Mouse (Mus musculus) right cerebral cortex, postnatal 10 days (tissue): ENCODE measurements around the gene Hsd17b13.
"Not testable (repeated sequence)": the region's sequence is repeated elsewhere in the genome, so short reads cannot be mapped to it uniquely, and the experiment has no call there.

Experiments used
- DNase-seq, 2 experiments: peaks; one replicate each; pipeline ENCODE4 v3.0.0; 2021; ENCODE audit warnings: low spot score in 2 of 2

Gene Hsd17b13

GRCm38 (mm10) chr5:103977297-103977696 is at the start of gene Hsd17b13:
TSS of gene Hsd17b13 (minus strand) at chr5:103977410.
- no peak for DNase-seq

GRCm38 (mm10) chr5:104025245-104025854 is 48.1 kb upstream of the Hsd17b13 start:
- DNase-seq: no peak

- DNase-seq: no peak
Observed at GRCm38 (mm10) chr5:104024762-104025161, 47.6 kb upstream of the Hsd17b13 start.

GRCm38 (mm10) chr5:104024193-104024592 is 47.0 kb upstream of the Hsd17b13 start:
- DNase-seq: not testable (repeated sequence)

- DNase-seq: no peak
Observed at GRCm38 (mm10) chr5:104023289-104024020, 46.2 kb upstream of the Hsd17b13 start.

GRCm38 (mm10) chr5:104022558-104022957 is 45.3 kb upstream of the Hsd17b13 start:
- no peak for DNase-seq

GRCm38 (mm10) chr5:104021597-104022378 is 44.6 kb upstream of the Hsd17b13 start, which contains the start of gene Hsd17b11:
TSS of gene Hsd17b11 (minus strand) at chr5:104021919.
- DNase-seq: peak; percentile 82 to 83

- DNase-seq: no peak
Observed at GRCm38 (mm10) chr5:104011419-104011818, 34.2 kb upstream of the Hsd17b13 start.

- DNase-seq: no peak
Observed at GRCm38 (mm10) chr5:104010261-104010660, 33.1 kb upstream of the Hsd17b13 start.

- no peak for DNase-seq
Observed at GRCm38 (mm10) chr5:104009421-104009820, 32.2 kb upstream of the Hsd17b13 start.

- DNase-seq: no peak
Observed at GRCm38 (mm10) chr5:104007801-104008200, 30.6 kb upstream of the Hsd17b13 start.

- DNase-seq: no peak
Observed at GRCm38 (mm10) chr5:104006811-104007210, 29.6 kb upstream of the Hsd17b13 start.

GRCm38 (mm10) chr5:104003955-104004354 is 26.7 kb upstream of the Hsd17b13 start:
- DNase-seq: no peak

- DNase-seq: no peak
Observed at GRCm38 (mm10) chr5:104003256-104003931, 26.2 kb upstream of the Hsd17b13 start.

- no peak for DNase-seq
Observed at GRCm38 (mm10) chr5:104002549-104003255, 25.5 kb upstream of the Hsd17b13 start.

GRCm38 (mm10) chr5:103999738-104000137 is 22.5 kb upstream of the Hsd17b13 start:
- peak; percentile 72 to 88 for DNase-seq

GRCm38 (mm10) chr5:103998739-103999138 is 21.5 kb upstream of the Hsd17b13 start:
- no peak for DNase-seq

- DNase-seq: no peak
Observed at GRCm38 (mm10) chr5:103995181-103995580, 18.0 kb upstream of the Hsd17b13 start.

GRCm38 (mm10) chr5:103994669-103995068 is 17.5 kb upstream of the Hsd17b13 start:
- no peak for DNase-seq

GRCm38 (mm10) chr5:103993601-103994000 is 16.4 kb upstream of the Hsd17b13 start:
- DNase-seq: no peak

GRCm38 (mm10) chr5:103992831-103993230 is 15.6 kb upstream of the Hsd17b13 start:
- no peak for DNase-seq
